Comparison of ENCODE assay signal across 9 mouse cellular contexts in the genomic region with DNA sequence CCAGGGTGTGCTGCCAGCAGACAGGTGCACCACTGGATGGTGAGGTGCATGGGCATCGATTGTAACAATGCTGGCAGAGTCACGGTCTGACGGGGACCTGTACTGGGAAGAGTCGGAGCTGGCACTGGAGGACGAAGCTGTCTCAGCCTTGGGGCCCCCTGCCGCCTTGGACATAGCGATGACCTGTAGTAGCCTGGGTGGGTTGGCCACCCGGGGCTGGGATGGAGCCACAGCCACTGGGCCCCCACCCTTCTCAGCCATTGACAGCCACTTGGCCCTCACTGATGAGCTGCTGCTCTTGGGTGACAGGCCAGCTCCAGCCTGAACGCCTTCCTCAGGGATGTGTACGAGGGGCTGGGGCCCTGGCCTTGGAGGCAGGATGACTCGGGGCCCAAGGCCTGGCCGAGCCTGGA. TPM values are rescaled to one million over a fixed set of nuclear protein-coding genes. Genes with fewer than 3 reads are reported as not detected.
DNase-seq lines count a peak whose midpoint lies in the region; ATAC-seq lines count a peak whose summit lies in the region.
"Had no signal": no experiment of that assay in that cellular context is flagged by ENCODE, and none has a peak within 500 bp of the region (broad histone marks: within the 10 kb centered on the region; RNA-seq: fewer than 3 reads in every experiment).

No protein-coding gene starts in this region.

- no peaks in the 10 kb centered on the region; the same call in 1 of the 2 replicates for H3K4me1 ChIP-seq in lung, embryonic 16.5 days (replicated peaks; ENCODE audit: control insufficient read depth, insufficient read depth, low read length)
- peaks cover 16% of the 10 kb centered on the region for H3K4me1 ChIP-seq in limb, embryonic 13.5 days
- H3K4me1 ChIP-seq in stomach, embryonic 16.5 days (ENCODE audit: control insufficient read depth, insufficient read depth, low read length): 0 out of 2 replicates have a peak, but pooled peaks cover 5% of the 10 kb centered on the region

- H3K27ac ChIP-seq in lung, embryonic 16.5 days (ENCODE audit: low read length): no peak overlapping the region
- H3K27ac ChIP-seq in limb, embryonic 13.5 days: 0 out of 2 replicates have a peak overlapping the region, but pooled peaks have one; percentile 45
- no peak overlapping the region; the same call in 1 of the 2 replicates for H3K27ac ChIP-seq in stomach, embryonic 16.5 days (ENCODE audit: low read length)

- 0 out of 2 replicates have a peak overlapping the region, but pooled peaks have one; percentile 7 for H3K9ac ChIP-seq in lung, embryonic 16.5 days (ENCODE audit: low read length)
- H3K9ac ChIP-seq in limb, embryonic 13.5 days: no peak overlapping the region
- H3K9ac ChIP-seq in stomach, embryonic 16.5 days (ENCODE audit: low read length): no peak overlapping the region

- peaks cover 41% of the 10 kb centered on the region for H3K36me3 ChIP-seq in lung, embryonic 16.5 days (ENCODE audit: control insufficient read depth, insufficient read depth, low read length)
- peaks cover 90% of the 10 kb centered on the region for H3K36me3 ChIP-seq in limb, embryonic 13.5 days
- peaks cover 31% of the 10 kb centered on the region for H3K36me3 ChIP-seq in stomach, embryonic 16.5 days (ENCODE audit: control insufficient read depth, insufficient read depth, low read length)

- no peak overlapping the region for H3K4me3 ChIP-seq in lung, embryonic 16.5 days (ENCODE audit: low read length)
- H3K4me3 ChIP-seq in limb, embryonic 13.5 days: no peak overlapping the region
- H3K4me3 ChIP-seq in stomach, embryonic 16.5 days (replicated peaks; ENCODE audit: low read length): no peak overlapping the region

- DNase-seq in adrenal gland, adult 2 months: peak; percentile 61
- DNase-seq in adrenal gland, postnatal 25 days: no peak
- DNase-seq in lung, adult 18-20 months: no peak
- no peak for DNase-seq in urinary bladder, postnatal 10 days (ENCODE audit: low spot score)

- H3K27me3 ChIP-seq in lung, embryonic 16.5 days (ENCODE audit: control insufficient read depth, insufficient read depth, low read depth, low read length): no peaks in the 10 kb centered on the region
- no peaks in the 10 kb centered on the region for H3K27me3 ChIP-seq in limb, embryonic 13.5 days
- no peaks in the 10 kb centered on the region for H3K27me3 ChIP-seq in stomach, embryonic 16.5 days (ENCODE audit: control insufficient read depth, insufficient read depth, low read length)

- ATAC-seq in lung, embryonic 16.5 days (ENCODE audit: low read depth): peak; percentile 16; the same call in 1 of the 2 replicates
- ATAC-seq in limb, embryonic 13.5 days (ENCODE audit: low FRiP score, low read depth): 0 out of 2 replicates have a peak, but pooled peaks have one; percentile 21
- 0 out of 2 replicates have a peak, but pooled peaks have one; percentile 4 for ATAC-seq in stomach, embryonic 16.5 days (ENCODE audit: insufficient read depth, low FRiP score)
- ATAC-seq in monocyte, adult 5-6 weeks (replicated peaks; ENCODE audit: insufficient number of reproducible peaks, low FRiP score, low TSS enrichment, poor library complexity, severe bottlenecking): no peak

- H3K4me2 ChIP-seq in lung, embryonic 16.5 days (ENCODE audit: low read depth, low read length): no peak overlapping the region
- no peak overlapping the region for H3K4me2 ChIP-seq in limb, embryonic 13.5 days (replicated peaks)
- no peak overlapping the region for H3K4me2 ChIP-seq in stomach, embryonic 16.5 days (ENCODE audit: low read depth, low read length)

- no peaks in the 10 kb centered on the region for H3K9me3 ChIP-seq in lung, embryonic 16.5 days (ENCODE audit: control insufficient read depth, low read length)
- no peaks in the 10 kb centered on the region for H3K9me3 ChIP-seq in limb, embryonic 13.5 days
- H3K9me3 ChIP-seq in stomach, embryonic 16.5 days (replicated peaks; ENCODE audit: control insufficient read depth, low read length): no peaks in the 10 kb centered on the region

- 44% methylated on average over 12 of the region's 12 CpGs for WGBS in lung, embryonic 16.5 days
- 64% methylated on average over 12 of the region's 12 CpGs for WGBS in limb, embryonic 13.5 days
- WGBS in stomach, embryonic 16.5 days: 56% methylated on average over 12 of the region's 12 CpGs

RNA-seq across cellular contexts. Expression of a gene that starts 9.1 kb away (rescaled TPM):
- total RNA-seq in adrenal gland, adult 2 months (2021): under 1 TPM; 0.62 to 0.63 TPM
- 3.4 and 4.1 TPM in 2 replicates for polyA plus RNA-seq in adrenal gland, adult 2 months (2012; rRNA removed)
- total RNA-seq in adrenal gland, postnatal 25 days (2021): not detected in 2 replicates
- 3.0 and 4.0 TPM in 2 replicates for polyA plus RNA-seq in lung, embryonic 16.5 days (2015; fragmentation: Nextera tagmentation; extraction: Ambion mirVana)
- polyA plus RNA-seq in limb, embryonic 13.5 days (2015; fragmentation: Nextera tagmentation; extraction: Ambion mirVana): 11.1 and 11.3 TPM in 2 replicates
- 4.1 and 7.2 TPM in 2 replicates for polyA plus RNA-seq in stomach, embryonic 16.5 days (2015; fragmentation: Nextera tagmentation; extraction: Ambion mirVana)
- total RNA-seq in monocyte, adult 5-6 weeks (2017): not detected in 3 replicates
- polyA plus RNA-seq: C2C12 had no signal

RNA-seq across cellular contexts. Expression of a gene that starts 9.2 kb away (rescaled TPM):
- 1 to 10 TPM; 1.2 to 2.2 TPM for total RNA-seq in adrenal gland, adult 2 months (2021)
- 4.2 and 4.6 TPM in 2 replicates for polyA plus RNA-seq in adrenal gland, adult 2 months (2012; rRNA removed)
- total RNA-seq in adrenal gland, postnatal 25 days (2021): 0.49 and 1.2 TPM in 2 replicates
- 22.6 and 26.4 TPM in 2 replicates for polyA plus RNA-seq in lung, embryonic 16.5 days (2015; fragmentation: Nextera tagmentation; extraction: Ambion mirVana)
- polyA plus RNA-seq in limb, embryonic 13.5 days (2015; fragmentation: Nextera tagmentation; extraction: Ambion mirVana): 138 and 142 TPM in 2 replicates
- polyA plus RNA-seq in stomach, embryonic 16.5 days (2015; fragmentation: Nextera tagmentation; extraction: Ambion mirVana): 28.7 and 29.1 TPM in 2 replicates
- total RNA-seq in monocyte, adult 5-6 weeks (2017): 0.95 TPM in 1 of 3 replicates, not detected in the others

RNA-seq across cellular contexts. Expression of a gene that starts 11.0 kb away (rescaled TPM):
- 100 to 1,000 TPM; 217 to 332 TPM for total RNA-seq in adrenal gland, adult 2 months (2021)
- polyA plus RNA-seq in adrenal gland, adult 2 months (2012; rRNA removed): 175 and 259 TPM in 2 replicates
- 224 and 249 TPM in 2 replicates for total RNA-seq in adrenal gland, postnatal 25 days (2021)
- polyA plus RNA-seq in lung, embryonic 16.5 days (2015; fragmentation: Nextera tagmentation; extraction: Ambion mirVana): 344 and 371 TPM in 2 replicates
- 347 and 366 TPM in 2 replicates for polyA plus RNA-seq in limb, embryonic 13.5 days (2015; fragmentation: Nextera tagmentation; extraction: Ambion mirVana)
- 268 and 308 TPM in 2 replicates for polyA plus RNA-seq in stomach, embryonic 16.5 days (2015; fragmentation: Nextera tagmentation; extraction: Ambion mirVana)
- 55.7 to 124 TPM (median 78.8 TPM) in 3 replicates for total RNA-seq in monocyte, adult 5-6 weeks (2017)

RNA-seq across cellular contexts. Expression of a gene that starts 20.9 kb away (rescaled TPM):
- under 1 TPM; 0.49 to 0.79 TPM for total RNA-seq in adrenal gland, adult 2 months (2021)
- polyA plus RNA-seq in adrenal gland, adult 2 months (2012; rRNA removed): 0.34 and 1.1 TPM in 2 replicates
- not detected in 2 replicates for total RNA-seq in adrenal gland, postnatal 25 days (2021)
- polyA plus RNA-seq in lung, embryonic 16.5 days (2015; fragmentation: Nextera tagmentation; extraction: Ambion mirVana): 0.26 and 1.2 TPM in 2 replicates
- 0.29 and 0.86 TPM in 2 replicates for polyA plus RNA-seq in limb, embryonic 13.5 days (2015; fragmentation: Nextera tagmentation; extraction: Ambion mirVana)
- polyA plus RNA-seq in stomach, embryonic 16.5 days (2015; fragmentation: Nextera tagmentation; extraction: Ambion mirVana): 6.3 and 9.8 TPM in 2 replicates
- total RNA-seq in monocyte, adult 5-6 weeks (2017): not detected in 3 replicates
- polyA plus RNA-seq: C2C12 had no signal

RNA-seq across cellular contexts. Expression of a gene that starts 25.5 kb away (rescaled TPM):
- 1,000 to 10,000 TPM; 2,358 to 4,405 TPM for total RNA-seq in adrenal gland, adult 2 months (2021)
- 4,988 and 13,425 TPM in 2 replicates for polyA plus RNA-seq in adrenal gland, adult 2 months (2012; rRNA removed)
- total RNA-seq in adrenal gland, postnatal 25 days (2021): 420 and 469 TPM in 2 replicates
- not detected in 2 replicates for polyA plus RNA-seq in lung, embryonic 16.5 days (2015; fragmentation: Nextera tagmentation; extraction: Ambion mirVana)
- not detected in 2 replicates for polyA plus RNA-seq in limb, embryonic 13.5 days (2015; fragmentation: Nextera tagmentation; extraction: Ambion mirVana)
- polyA plus RNA-seq in stomach, embryonic 16.5 days (2015; fragmentation: Nextera tagmentation; extraction: Ambion mirVana): not detected in 2 replicates
- total RNA-seq in monocyte, adult 5-6 weeks (2017): not detected in 3 replicates
- polyA plus RNA-seq: C2C12 had no signal
